Mouse (Mus musculus) right cerebral cortex, adult 18-20 months (tissue): ENCODE data around the gene Hoxc9.

Source experiments
- DNase-seq: peaks from one replicate; pipeline ENCODE4 v3.0.0; 2022; ENCODE audit warnings: mixed read lengths

Hoxc9 gene

GRCm38 (mm10) chr15:103001370-103001769 is 25.1 kb downstream of the Hoxc9 start:
- no peak for DNase-seq

DNA sequence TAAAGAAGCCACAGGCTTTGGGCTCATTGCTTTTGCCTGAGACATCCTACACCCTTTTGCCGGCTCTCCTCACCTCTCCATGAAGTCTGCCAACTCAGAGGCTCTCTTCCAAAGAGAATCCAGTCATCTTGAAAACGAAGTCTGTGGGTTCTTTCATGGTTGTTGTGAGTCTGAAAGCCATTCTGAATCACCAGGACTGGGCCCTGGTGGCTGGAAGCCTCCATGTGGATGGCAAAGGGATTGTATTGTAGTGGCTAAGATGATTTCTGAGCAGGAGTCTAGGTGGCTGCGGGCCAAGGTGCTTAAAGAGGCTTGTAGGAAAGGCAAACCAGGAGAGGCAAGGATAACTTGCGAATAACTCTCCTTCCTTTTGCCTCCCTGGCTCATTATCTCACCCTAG is 25.9 kb downstream of the Hoxc9 start:
- no peak for DNase-seq

DNA sequence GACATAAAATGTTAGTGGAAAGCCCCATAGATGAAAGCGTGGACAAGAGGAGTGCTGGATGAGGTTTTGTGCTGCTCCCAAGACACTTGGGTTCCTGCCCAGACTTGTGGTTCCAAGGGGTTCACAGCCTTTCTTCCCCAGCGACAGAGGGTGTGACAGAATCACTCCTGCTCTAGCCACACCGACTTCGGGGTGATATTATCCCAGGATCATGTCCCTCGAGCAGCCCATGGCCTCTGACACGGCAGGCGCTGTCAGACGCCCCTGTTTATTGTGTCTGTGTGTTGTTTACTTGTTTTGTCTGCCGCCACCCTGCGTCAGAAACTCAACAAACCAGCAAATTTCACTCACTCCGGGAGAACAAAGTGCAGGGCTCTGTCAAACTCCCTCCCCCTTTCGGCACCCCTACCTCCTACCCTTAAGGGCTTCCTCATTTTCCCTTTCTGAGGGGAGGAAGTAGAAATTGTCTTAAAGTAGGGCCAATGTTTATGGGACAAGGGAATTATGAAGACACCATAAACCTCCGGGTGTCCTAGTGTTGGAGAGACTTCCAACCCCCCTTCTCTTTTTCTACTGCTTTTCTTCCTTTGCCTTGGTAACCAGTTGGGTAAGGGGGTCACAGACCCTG is 26.7 kb downstream of the Hoxc9 start:
- DNase-seq: no peak

DNA sequence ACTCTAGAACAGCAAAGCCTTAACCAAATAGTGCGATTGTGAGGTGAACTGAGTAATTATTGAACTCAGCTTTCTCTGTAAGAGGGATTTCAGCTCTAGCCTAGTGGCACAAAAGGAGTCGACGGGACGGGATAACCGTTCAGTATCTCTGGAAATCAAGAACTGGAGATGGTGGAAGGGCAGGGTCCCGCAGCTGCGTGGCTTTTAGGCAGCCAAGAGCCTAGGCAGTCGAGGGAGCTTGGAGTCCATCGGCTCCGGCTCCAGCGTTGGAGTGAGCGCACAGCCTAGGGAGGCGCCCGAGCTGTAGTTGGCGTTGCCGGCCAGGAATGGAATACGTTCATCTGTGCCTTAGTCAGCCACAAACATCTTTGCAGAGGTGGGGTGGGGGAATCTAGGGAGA is 29.1 kb downstream of the Hoxc9 start:
- DNase-seq: no peak

DNA sequence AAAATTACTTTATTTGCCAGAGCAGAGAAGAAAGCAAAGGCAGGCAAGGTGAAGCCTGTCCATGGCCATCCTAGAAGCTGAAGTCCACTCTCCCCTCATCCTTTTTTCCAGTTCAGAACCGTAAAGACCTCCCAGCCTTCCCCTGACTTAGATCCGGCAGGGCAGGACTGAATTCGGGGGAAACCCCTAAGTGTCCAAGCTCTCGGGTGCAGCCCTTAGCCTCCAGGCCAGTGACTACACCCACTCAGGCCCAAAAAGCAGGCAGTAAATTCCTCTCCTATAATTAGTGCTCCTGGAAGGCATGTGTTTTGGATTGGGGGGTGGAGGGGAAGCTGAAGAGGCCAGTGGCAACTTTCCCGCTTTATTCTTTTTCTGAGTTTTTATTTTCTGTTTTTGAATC is 29.6 kb downstream of the Hoxc9 start:
- DNase-seq: no peak

DNA sequence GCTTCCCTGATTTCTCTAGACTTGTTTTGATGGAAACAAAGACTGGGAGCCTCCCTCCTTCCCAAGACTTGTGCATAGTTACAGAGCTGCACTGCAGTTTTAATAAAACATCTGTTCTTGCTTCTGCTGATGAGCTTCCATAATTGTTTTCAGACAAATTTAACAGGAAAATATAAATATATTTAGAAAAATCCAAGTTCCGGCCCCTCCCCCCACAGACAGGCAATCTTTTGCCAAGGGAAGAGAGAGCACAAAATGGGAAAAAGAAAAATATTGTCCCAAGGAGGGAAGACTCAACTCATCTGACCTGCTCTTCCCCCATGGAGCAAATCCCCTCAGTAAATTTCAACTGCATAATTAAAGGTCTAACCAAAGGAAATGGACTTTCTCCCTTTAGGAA is 30.1 kb downstream of the Hoxc9 start:
- DNase-seq: no peak

DNA sequence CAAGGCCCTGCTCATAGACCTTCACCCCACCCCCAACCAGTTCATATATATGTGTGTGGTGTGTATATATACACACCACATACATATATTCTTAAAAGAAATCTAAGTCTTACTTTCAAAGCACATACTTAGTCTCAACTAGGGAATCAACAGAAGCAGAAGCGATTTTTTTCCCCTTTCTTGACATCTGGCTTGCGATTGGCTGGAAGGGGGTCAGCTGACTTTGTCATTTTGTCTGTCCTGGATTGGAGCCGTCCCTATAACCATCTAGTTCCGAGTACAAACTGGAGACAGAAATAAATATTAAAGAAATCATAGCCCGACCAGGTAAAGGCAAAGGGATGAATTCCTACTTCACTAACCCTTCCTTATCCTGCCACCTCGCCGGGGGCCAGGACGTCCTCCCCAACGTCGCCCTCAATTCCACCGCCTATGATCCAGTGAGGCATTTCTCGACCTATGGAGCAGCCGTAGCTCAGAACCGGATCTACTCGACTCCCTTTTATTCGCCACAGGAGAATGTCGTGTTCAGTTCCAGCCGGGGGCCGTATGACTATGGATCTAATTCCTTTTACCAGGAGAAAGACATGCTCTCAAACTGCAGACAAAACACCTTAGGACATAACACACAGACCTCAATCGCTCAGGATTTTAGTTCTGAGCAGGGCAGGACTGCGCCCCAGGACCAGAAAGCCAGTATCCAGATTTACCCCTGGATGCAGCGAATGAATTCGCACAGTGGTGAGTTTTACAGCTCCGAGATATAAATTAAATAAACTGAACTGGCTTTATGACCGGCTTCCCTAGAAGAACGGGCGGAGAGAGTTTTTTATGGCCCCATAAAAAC is 33.2 kb downstream of the Hoxc9 start:
- no peak for DNase-seq

GRCm38 (mm10) chr15:103010112-103010846 is 34.0 kb downstream of the Hoxc9 start:
- DNase-seq: no peak

- DNase-seq: no peak
Measured at GRCm38 (mm10) chr15:103010847-103011555, 34.8 kb downstream of the Hoxc9 start.

- no peak for DNase-seq
Measured at GRCm38 (mm10) chr15:103011928-103012486, 35.8 kb downstream of the Hoxc9 start.

GRCm38 (mm10) chr15:103013238-103013984 is 37.2 kb downstream of the Hoxc9 start:
- peak; percentile 39 for DNase-seq

- DNase-seq: no peak
Measured at GRCm38 (mm10) chr15:103014166-103015008, 38.1 kb downstream of the Hoxc9 start.

GRCm38 (mm10) chr15:103015009-103015399 is 38.8 kb downstream of the Hoxc9 start:
- no peak for DNase-seq

DNA sequence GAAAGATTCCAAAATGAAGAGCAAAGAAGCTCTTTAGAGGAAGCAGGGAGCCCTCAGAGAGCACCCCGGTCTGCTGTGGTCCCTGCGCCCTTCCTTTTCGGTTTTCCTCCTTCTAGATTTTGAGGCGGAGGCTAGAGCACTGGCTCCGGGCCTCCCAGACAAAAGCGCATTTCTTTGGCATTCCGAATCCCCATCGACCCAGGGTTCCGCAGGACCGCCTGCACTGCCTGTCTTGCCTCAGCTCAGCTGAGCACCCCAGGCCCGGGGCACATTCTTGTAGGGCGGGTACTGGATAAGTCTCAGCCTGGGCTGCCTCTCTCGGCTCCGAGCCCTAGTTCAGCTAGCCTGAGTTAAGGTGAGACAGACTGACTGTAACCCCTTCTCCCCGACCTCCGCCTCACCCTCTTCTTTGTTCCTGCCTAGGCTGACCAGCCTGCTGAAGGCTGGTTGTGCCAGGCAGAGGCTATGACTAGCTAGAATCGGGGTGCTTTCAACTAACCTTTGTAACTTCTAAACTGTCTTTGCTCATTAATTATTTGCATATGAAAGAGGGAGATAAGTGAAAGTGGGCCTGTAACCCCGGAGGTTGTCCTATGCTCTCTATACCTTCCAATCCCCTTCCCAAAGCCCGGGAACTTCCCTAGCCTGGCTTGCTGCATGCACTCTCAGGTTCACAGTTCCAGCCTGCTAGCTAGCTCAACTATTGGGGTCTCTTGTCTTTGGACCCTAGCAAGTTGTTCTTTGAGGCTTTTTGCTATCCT is 39.3 kb downstream of the Hoxc9 start:
- DNase-seq: no peak

- no peak for DNase-seq
Measured at GRCm38 (mm10) chr15:103018636-103019035, 42.4 kb downstream of the Hoxc9 start, which contains the start of gene Hoxc4. Gene Hoxc4, plus strand, starts transcription at chr15:103018934.

- no peak for DNase-seq
Measured at GRCm38 (mm10) chr15:103020899-103021418, 44.7 kb downstream of the Hoxc9 start.

DNA sequence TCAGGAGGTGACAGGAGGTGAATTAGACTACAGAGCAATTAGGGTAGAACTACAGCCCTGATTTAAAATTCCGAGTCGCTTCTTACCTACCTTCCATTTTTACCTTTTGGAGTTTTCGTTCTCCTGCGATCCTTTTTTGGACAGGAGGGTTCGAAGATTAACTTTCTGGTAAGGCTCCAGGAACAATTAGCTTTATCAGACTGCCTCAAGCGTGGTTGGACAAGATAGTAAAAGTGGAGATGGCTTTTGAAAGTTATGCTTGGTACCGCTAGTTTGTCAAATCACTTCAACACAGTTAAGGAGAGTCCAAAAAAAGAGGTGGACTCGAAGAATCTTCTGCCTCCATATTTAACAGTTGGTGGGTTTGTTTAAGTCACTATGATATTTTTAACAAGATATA is 45.3 kb downstream of the Hoxc9 start:
- DNase-seq: no peak

GRCm38 (mm10) chr15:103024131-103024530 is 47.9 kb downstream of the Hoxc9 start:
- no peak for DNase-seq

DNA sequence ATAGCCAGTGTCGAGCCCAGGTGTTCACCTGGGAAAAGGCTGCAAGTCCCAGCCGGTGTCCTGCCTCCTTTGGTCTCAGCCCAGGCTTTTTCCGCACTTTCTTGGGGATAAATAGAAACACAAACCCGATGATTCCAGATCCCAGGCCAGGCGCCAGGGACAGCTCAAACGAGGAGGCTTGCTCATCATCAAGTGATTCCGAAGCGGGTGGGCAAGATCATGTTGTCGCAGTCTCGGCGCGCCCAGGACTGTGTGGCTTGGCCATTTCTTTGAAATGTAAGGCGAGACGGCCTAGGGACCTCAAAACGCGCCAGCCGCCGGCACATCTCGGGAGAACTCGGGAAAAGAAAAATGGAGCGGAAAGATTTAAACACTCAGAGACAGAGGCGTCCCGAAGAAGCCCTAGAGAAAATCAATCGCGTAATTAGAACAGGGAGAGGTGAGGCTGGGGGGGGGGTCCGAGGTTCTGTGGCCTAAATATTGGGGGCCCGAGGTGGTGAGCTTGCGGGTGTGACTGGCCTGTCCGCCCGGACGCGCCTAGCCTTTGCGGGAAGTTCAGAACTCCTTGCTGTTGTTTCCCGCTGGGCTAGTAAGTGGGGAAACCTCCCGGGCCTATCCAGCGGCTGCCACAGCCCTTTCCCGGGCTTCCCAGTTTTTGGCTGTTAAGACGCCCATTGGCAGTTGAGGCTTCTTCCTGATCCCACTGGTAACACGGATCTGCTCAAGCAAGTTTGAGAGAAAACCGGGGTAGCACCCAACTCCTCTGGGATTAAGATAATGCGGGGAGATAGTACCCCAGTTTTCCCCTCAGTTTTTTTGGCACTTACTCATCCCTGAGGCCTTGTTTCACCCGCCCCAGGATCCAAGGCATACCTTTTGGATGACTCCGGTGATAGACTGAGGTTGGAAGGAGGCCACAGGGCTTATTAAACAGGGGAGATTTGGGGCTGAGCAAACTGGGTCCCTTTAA is 51.3 kb downstream of the Hoxc9 start:
- no peak for DNase-seq
